Mouse (Mus musculus): ENCODE measurements around the gene H2-M10.2. TPM values are rescaled to one million over a fixed set of nuclear protein-coding genes. Genes with fewer than 3 reads are reported as not detected.
A peak's percentile ranks its signal among the peaks of the same experiment; 100 is the strongest.
"Not testable (repeated sequence)": the region's sequence is repeated elsewhere in the genome, so short reads cannot be mapped to it uniquely, and the experiment has no call there.

The H2-M10.2 gene
- polyA plus RNA-seq (2015; fragmentation: Nextera tagmentation; extraction: Ambion mirVana): 0.18 and 0.27 TPM in 2 replicates

DNA sequence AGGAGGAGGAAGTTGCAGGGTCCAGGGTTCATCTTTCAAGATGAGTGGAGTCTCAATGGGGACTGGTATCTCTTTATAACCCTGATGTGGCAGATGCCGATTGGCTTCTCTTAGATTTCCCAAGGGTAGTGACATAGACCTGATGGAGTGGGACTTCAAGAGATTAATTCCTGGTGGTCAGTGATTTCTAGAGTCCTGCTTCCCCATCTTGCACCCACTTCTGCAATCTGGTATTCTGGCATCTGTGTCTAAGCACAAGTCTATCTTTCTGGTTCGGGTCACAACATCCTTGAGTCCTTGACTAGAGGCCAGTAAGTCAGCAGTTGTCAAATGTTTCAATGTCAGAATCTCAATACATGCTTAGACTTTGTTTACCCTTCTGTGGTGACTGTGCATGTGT lies at the start of gene H2-M10.2:
H2-M10.2 (minus strand) TSS at position 101 of the 400 bp plus-strand sequence.
- ATAC-seq (ENCODE audit: low FRiP score): no peak
- Histone ChIP-seq H3K27ac (replicated peaks) (no peak within 1 kb of the TSS), H3K9me3 (replicated peaks) (no peaks in the 10 kb centered on the region), H3K4me3 (replicated peaks) (no peak within 1 kb of the TSS), H3K4me1 (0 out of 2 replicates have a peak, but pooled peaks cover 1% of the 10 kb centered on the region), H3K4me2 (no peak within 1 kb of the TSS), H3K9ac (replicated peaks) (no peak within 1 kb of the TSS), H3K27me3 (replicated peaks) (no peaks in the 10 kb centered on the region), H3K36me3 (peaks cover 7% of the 10 kb centered on the region; the same call in 1 of the 2 replicates)
- WGBS: 89% methylated on average over 2 of the region's 2 CpGs

DNA sequence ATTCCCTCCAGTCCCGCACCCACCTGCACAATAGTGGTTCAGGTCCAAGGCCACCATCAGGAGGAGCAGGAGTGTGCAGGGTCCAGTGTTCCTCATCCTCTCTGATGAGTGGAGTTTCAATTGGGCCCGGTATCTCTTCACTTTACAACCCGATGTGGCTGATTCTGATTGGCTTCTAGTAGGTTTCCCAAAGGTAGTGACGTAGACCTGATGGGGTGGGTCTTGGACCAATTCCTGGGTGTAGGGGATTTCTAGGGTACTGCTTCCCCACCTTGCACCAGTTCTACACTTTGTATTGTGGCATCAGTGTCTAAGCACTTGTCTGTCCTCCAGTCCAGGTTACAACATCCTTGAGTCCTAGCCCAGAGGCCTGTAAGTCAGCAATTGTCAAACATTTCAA lies 39.8 kb upstream of the H2-M10.2 start, which contains the start of gene H2-M10.1:
H2-M10.1 (minus strand) TSS at position 101 of the 400 bp plus-strand sequence.
- no peak within 1 kb of the TSS for H3K9ac ChIP-seq (replicated peaks)
- H3K9me3 ChIP-seq (replicated peaks): no peaks in the 10 kb centered on the region
- no peak for ATAC-seq (ENCODE audit: low FRiP score)
- no peak within 1 kb of the TSS for H3K4me2 ChIP-seq
- WGBS: 88% methylated on average over 4 of the region's 4 CpGs
- H3K27ac ChIP-seq (replicated peaks): no peak within 1 kb of the TSS
- no peaks in the 10 kb centered on the region for H3K4me1 ChIP-seq
- no peaks in the 10 kb centered on the region for H3K36me3 ChIP-seq
- H3K27me3 ChIP-seq (replicated peaks): no peaks in the 10 kb centered on the region
- no peak within 1 kb of the TSS for H3K4me3 ChIP-seq (replicated peaks)

DNA sequence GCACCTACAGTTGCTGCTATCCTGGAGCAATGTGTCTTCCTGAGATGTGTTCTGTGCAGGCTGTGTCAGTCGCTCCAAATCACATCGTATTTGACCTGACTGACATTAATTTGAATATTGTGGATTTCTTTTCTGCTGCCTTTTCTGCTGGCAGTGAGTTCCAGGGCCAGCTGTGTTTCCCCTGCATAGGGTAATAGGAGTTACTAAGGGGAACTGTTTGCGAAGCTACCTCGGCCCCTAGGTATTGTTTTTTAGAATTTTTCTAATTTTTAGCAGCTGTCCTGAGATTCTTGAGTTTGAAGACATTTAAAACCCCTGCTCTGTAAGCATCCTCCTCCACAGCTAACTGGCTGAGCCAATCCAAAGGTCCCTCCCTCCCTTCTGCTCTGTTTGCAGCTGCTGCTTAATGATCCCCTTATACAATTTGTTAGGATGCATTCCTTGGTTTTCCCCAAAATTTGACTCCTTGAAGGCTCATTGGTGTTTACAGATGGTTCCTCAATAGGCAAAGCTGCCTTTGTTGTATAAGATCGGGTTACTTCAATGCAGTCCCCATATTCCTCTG lies 29.5 kb upstream of the H2-M10.2 start:
- Histone ChIP-seq H3K4me2 (peak overlapping the region; percentile 73), H3K27ac (replicated peaks) (peak overlapping the region; percentile 95), H3K36me3 (no peaks in the 10 kb centered on the region), H3K4me1 (peaks cover 12% of the 10 kb centered on the region), H3K27me3 (replicated peaks) (no peaks in the 10 kb centered on the region), H3K9me3 (replicated peaks) (no peaks in the 10 kb centered on the region), H3K9ac (replicated peaks) (peak overlapping the region; percentile 67), H3K4me3 (replicated peaks) (peak overlapping the region; percentile 52)
- WGBS: 24% methylated on average over 5 of the region's 5 CpGs
- ATAC-seq (ENCODE audit: low FRiP score): peak; percentile 61

DNA sequence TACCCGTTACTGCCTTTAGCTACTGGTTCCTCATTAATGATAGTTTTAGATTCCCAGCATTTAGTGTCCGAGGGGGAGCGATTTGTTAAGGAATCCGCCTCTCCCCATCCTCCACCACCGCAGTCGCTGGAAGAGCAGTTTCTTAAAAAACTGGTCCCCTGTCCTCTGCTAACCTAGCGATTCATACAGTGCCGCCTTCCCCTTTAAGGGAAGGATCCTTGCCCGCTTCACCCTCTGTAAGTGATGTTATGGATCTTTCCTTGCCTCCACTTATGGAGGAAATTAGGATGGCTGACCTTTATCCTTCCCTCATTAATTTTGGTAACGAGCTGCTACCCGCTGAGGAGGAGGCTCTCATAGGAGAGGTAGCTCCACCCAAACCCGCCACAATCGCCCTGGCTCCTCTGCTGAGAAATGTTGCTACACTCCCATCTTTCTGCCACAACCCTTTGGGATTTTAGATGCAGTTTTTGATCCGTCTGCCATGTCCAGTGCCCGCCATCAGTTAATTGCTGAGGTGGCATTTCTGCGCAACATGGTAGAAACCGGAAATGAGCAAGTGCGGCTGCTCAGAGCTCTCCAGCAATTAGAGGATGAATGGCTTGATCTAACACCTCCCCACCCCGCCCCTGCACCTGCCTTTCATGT lies 28.9 kb upstream of the H2-M10.2 start:
- H3K4me2 ChIP-seq: peak overlapping the region; percentile 73
- no peaks in the 10 kb centered on the region for H3K9me3 ChIP-seq (replicated peaks)
- under 1% methylated on average over 19 of the region's 19 CpGs for WGBS
- no peaks in the 10 kb centered on the region for H3K27me3 ChIP-seq (replicated peaks)
- H3K36me3 ChIP-seq: no peaks in the 10 kb centered on the region
- peaks cover 12% of the 10 kb centered on the region for H3K4me1 ChIP-seq
- peak overlapping the region; percentile 95 for H3K27ac ChIP-seq (replicated peaks)
- peak overlapping the region; percentile 52 for H3K4me3 ChIP-seq (replicated peaks)
- peak overlapping the region; percentile 67 for H3K9ac ChIP-seq (replicated peaks)
- ATAC-seq (ENCODE audit: low FRiP score): peak; percentile 95

DNA sequence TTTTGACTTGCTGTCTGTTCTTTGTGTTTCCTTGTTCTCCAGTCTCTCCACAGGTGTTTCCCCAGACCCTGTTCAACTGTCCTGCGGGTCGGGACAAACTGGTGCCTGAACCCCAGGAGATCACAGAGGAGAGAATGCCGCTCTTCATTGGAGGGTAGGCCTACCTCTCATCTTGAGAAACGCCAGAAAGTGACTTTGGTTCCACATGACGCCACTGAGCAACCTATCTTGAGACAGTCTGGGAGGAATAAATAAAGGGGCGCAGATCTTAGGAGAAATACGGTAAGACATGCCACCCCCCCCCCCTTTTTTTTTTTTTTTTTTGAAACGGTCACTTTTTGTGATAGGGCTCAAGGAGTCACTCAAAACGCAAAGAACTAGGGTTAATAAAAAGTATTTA lies 28.2 kb upstream of the H2-M10.2 start:
- no peaks in the 10 kb centered on the region for H3K27me3 ChIP-seq (replicated peaks)
- H3K27ac ChIP-seq (replicated peaks): peak overlapping the region; percentile 95
- H3K9me3 ChIP-seq (replicated peaks): no peaks in the 10 kb centered on the region
- peak overlapping the region; percentile 52 for H3K4me3 ChIP-seq (replicated peaks)
- H3K4me2 ChIP-seq: peak overlapping the region; percentile 73
- peak; percentile 42 for ATAC-seq (ENCODE audit: low FRiP score)
- peak overlapping the region; percentile 67 for H3K9ac ChIP-seq (replicated peaks)
- H3K4me1 ChIP-seq: peaks cover 12% of the 10 kb centered on the region
- 5% methylated on average over 9 of the region's 9 CpGs for WGBS
- no peaks in the 10 kb centered on the region for H3K36me3 ChIP-seq

DNA sequence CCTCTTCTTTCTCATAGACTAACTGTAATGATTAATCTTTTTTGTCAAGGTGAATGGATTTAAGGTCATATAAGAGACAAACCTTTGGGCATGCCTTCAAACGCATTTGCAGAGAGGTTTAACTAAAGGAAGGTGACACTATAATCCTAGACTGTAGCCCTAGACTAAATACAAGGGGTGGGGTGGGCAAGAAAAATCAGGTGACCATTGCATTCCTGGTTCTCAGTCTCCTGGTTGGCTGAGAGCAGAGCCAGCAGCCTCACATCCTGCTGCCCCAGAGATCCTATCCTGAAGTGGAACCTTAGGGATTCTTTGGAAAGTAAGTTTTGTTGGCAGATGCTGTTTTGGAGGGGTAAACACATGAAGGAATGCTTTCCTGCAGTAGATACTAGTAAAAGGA lies 23.0 kb upstream of the H2-M10.2 start:
- H3K9ac ChIP-seq (replicated peaks): no peak overlapping the region
- H3K27ac ChIP-seq (replicated peaks): no peak overlapping the region
- 31% methylated on average over 1 of the region's 1 CpGs for WGBS
- H3K27me3 ChIP-seq (replicated peaks): no peaks in the 10 kb centered on the region
- H3K9me3 ChIP-seq (replicated peaks): no peaks in the 10 kb centered on the region
- ATAC-seq (ENCODE audit: low FRiP score): peak; percentile 85
- 0 out of 2 replicates have a peak, but pooled peaks cover 2% of the 10 kb centered on the region for H3K4me1 ChIP-seq
- no peaks in the 10 kb centered on the region for H3K36me3 ChIP-seq
- no peak overlapping the region for H3K4me3 ChIP-seq (replicated peaks)
- peak overlapping the region; percentile 36 for H3K4me2 ChIP-seq

GRCm38 (mm10) chr17:36308855-36309254 lies 22.6 kb upstream of the H2-M10.2 start:
- H3K36me3 ChIP-seq; H3K9me3 ChIP-seq (replicated peaks); H3K4me1 ChIP-seq; H3K27ac ChIP-seq (replicated peaks); H3K27me3 ChIP-seq (replicated peaks); H3K4me3 ChIP-seq (replicated peaks); H3K9ac ChIP-seq (replicated peaks): not testable (repeated sequence)
- WGBS: 0% methylated on average over 3 of the region's 3 CpGs
- H3K4me2 ChIP-seq: peak overlapping the region; percentile 36
- peak; percentile 90 for ATAC-seq (ENCODE audit: low FRiP score)

GRCm38 (mm10) chr17:36281521-36282245 lies 4.6 kb downstream of the H2-M10.2 start:
- no peak for ATAC-seq (ENCODE audit: low FRiP score)
- Histone ChIP-seq H3K4me2 (no peak overlapping the region), H3K4me1 (0 out of 2 replicates have a peak, but pooled peaks cover 3% of the 10 kb centered on the region), H3K36me3 (peaks cover 32% of the 10 kb centered on the region), H3K9ac (replicated peaks) (no peak overlapping the region), H3K9me3 (replicated peaks) (no peaks in the 10 kb centered on the region), H3K27me3 (replicated peaks) (no peaks in the 10 kb centered on the region), H3K27ac (replicated peaks) (no peak overlapping the region), H3K4me3 (replicated peaks) (no peak overlapping the region)
- WGBS: 97% methylated on average over 4 of the region's 4 CpGs

DNA sequence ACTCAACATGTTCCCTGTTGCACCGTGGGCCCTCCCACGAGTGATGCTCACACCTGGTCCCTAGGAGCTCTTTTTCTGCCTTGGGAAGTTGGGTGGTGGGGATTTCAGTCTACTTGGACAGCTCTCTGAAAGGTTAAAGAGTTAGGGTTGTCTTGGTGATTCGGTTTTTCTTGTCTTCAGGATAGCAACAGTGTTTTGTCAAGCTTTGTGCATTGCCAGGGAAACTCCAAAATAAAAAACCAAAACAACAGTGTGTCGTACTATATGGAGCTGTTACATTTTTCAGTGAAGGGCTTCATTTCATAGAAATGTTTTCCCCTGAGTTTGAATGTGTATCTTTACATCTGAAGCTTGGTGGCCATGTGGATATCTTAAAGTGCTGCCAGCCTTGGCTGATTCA lies 11.5 kb downstream of the H2-M10.2 start:
- Histone ChIP-seq H3K9me3 (replicated peaks) (no peaks in the 10 kb centered on the region), H3K27ac (replicated peaks) (no peak overlapping the region), H3K4me3 (replicated peaks) (no peak overlapping the region), H3K27me3 (replicated peaks) (no peaks in the 10 kb centered on the region), H3K9ac (replicated peaks) (no peak overlapping the region), H3K36me3 (peaks cover 25% of the 10 kb centered on the region; the same call in 1 of the 2 replicates), H3K4me1 (peaks cover 41% of the 10 kb centered on the region), H3K4me2 (no peak overlapping the region)
- WGBS: 93% methylated on average over 4 of the region's 4 CpGs
- ATAC-seq (ENCODE audit: low FRiP score): no peak

- no peak overlapping the region for H3K4me3 ChIP-seq (replicated peaks)
- 0 out of 2 replicates have a peak overlapping the region, but pooled peaks have one; percentile 90 for H3K4me2 ChIP-seq
- WGBS: 89% methylated on average over 4 of the region's 4 CpGs
- no peak overlapping the region for H3K9ac ChIP-seq (replicated peaks)
- ATAC-seq (ENCODE audit: low FRiP score): no peak
- no peak overlapping the region for H3K27ac ChIP-seq (replicated peaks)
- H3K27me3 ChIP-seq (replicated peaks): no peaks in the 10 kb centered on the region
- H3K4me1 ChIP-seq: peaks cover 43% of the 10 kb centered on the region
- peaks cover 24% of the 10 kb centered on the region for H3K36me3 ChIP-seq
- H3K9me3 ChIP-seq (replicated peaks): no peaks in the 10 kb centered on the region
Observed at GRCm38 (mm10) chr17:36273796-36274195, 12.5 kb downstream of the H2-M10.2 start.

DNA sequence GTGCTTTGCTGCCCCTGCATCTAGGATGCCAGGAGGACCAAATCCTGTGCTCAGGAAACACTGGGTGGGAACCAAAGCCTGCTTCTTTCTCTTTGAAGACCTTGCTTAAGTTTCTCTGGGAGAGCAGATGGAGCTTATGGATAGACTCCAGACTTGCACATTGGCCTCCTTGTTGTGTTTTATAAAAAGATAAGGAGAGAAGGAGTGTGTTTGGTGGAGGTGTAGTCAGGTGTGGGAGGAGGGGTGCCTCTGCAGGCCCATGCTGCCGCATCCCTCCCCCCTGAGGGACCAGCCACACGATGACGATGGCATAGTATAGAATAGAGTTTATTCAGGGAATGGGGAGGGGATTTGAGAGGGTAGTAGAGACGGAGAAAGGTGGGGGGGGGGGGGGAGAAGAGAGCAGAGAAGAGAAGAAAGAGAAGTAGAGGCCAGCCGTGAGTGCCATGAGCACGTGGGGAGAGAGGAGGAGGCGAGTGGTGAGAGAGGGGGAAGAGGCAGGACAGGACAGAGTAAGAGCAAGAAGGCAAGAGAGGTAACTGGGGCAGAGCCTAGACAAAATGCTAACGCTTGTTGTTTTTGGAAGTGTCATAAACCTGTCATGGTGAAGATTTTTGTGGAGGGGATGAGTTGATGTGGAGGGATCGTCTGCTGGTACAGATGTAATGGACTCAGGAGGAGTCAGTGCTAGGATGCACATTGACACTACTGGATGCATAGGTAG lies 13.5 kb downstream of the H2-M10.2 start:
- H3K9me3 ChIP-seq (replicated peaks): no peaks in the 10 kb centered on the region
- no peak overlapping the region for H3K27ac ChIP-seq (replicated peaks)
- no peaks in the 10 kb centered on the region for H3K27me3 ChIP-seq (replicated peaks)
- peak overlapping the region; percentile 96 for H3K9ac ChIP-seq (replicated peaks)
- 85% methylated on average over 9 of the region's 9 CpGs for WGBS
- ATAC-seq (ENCODE audit: low FRiP score): no peak
- H3K36me3 ChIP-seq: peaks cover 22% of the 10 kb centered on the region
- H3K4me1 ChIP-seq: peaks cover 47% of the 10 kb centered on the region
- peak overlapping the region; percentile 90 for H3K4me2 ChIP-seq
- H3K4me3 ChIP-seq (replicated peaks): peak overlapping the region; percentile 98
